Mouse (Mus musculus) forebrain, embryonic 10.5 days (tissue): ENCODE results near the gene Mapk1ip1l. TPM values are rescaled to one million over a fixed set of nuclear protein-coding genes. Genes with fewer than 3 reads are reported as not detected.

ENCODE experiments used
- DNase-seq: peaks from one replicate; pipeline ENCODE4 v3.0.0-alpha.2; 2017; ENCODE audit warnings: low spot score; ENCODE audit errors: extremely low spot score
- H3K27ac ChIP-seq: fragments of 300-500 bp; sonication (generic); 2 replicates; pipeline ENCODE4 v1.5.1; 2016; ENCODE audit warnings: mild to moderate bottlenecking
- H3K27me3 ChIP-seq: fragments of 300-500 bp; sonication (generic); 2 replicates; pipeline ENCODE4 v1.6.1; 2016; ENCODE audit warnings: mild to moderate bottlenecking; ENCODE audit not compliant: poor library complexity, severe bottlenecking
- H3K36me3 ChIP-seq: fragments of 300-500 bp; sonication (generic); replicated peaks from 2 replicates; pipeline ENCODE4 v1.6.1; 2016; ENCODE audit warnings: mild to moderate bottlenecking, moderate library complexity
- H3K4me1 ChIP-seq: fragments of 300-500 bp; sonication (generic); 2 replicates; pipeline ENCODE4 v1.6.1; 2016
- H3K4me3 ChIP-seq: fragments of 300-500 bp; sonication (generic); 2 replicates; pipeline ENCODE4 v1.5.1; 2016; ENCODE audit warnings: mild to moderate bottlenecking, moderate library complexity
- H3K9me3 ChIP-seq: fragments of 300-500 bp; sonication (generic); 2 replicates; pipeline ENCODE4 v1.6.1; 2016; ENCODE audit warnings: mild to moderate bottlenecking, moderate library complexity
- WGBS: fragments of 180-500 bp; shearing (Covaris S2); methylation state at CpG from one replicate; pipeline ENCODE4 v1.1.7; 2016; 5-methylcytosine and 5-hydroxymethylcytosine counted together
- polyA plus RNA-seq: library from polyadenylated mRNA; unstranded; fragments of >200 nt; fragmentation: Nextera tagmentation; extraction: Ambion mirVana; gene quantifications from 2 replicates; pipeline ENCODE4 v1.2.1, GENCODE M21; 2016

Gene Mapk1ip1l
- polyA plus RNA-seq, 1 experiment from 2014 or later: 127 TPM

GRCm38 (mm10) chr14:47285271-47285670, 12.8 kb upstream of the Mapk1ip1l start:
- Histone ChIP-seq H3K36me3 (peaks cover 23% of the 10 kb centered on the region), H3K4me1 (no peaks in the 10 kb centered on the region), H3K27me3 (no peaks in the 10 kb centered on the region), H3K9me3 (no peaks in the 10 kb centered on the region), H3K27ac (no peak overlapping the region), H3K4me3 (no peak overlapping the region)
- WGBS: 91% methylated on average over 2 of the region's 2 CpGs
- no peak for DNase-seq

GRCm38 (mm10) chr14:47286215-47286614, 11.9 kb upstream of the Mapk1ip1l start:
- H3K36me3 ChIP-seq: peaks cover 26% of the 10 kb centered on the region
- 88% methylated on average over 1 of the region's 1 CpGs for WGBS
- DNase-seq: no peak
- H3K27ac ChIP-seq: no peak overlapping the region
- no peak overlapping the region for H3K4me3 ChIP-seq
- no peaks in the 10 kb centered on the region for H3K9me3 ChIP-seq
- no peaks in the 10 kb centered on the region for H3K4me1 ChIP-seq
- no peaks in the 10 kb centered on the region for H3K27me3 ChIP-seq

- Histone ChIP-seq H3K4me1 (no peaks in the 10 kb centered on the region), H3K9me3 (no peaks in the 10 kb centered on the region), H3K4me3 (no peak overlapping the region), H3K36me3 (peaks cover 28% of the 10 kb centered on the region), H3K27me3 (no peaks in the 10 kb centered on the region), H3K27ac (no peak overlapping the region)
- no peak for DNase-seq
- 85% methylated on average over 5 of the region's 5 CpGs for WGBS
Observed at GRCm38 (mm10) chr14:47287021-47287420, 11.0 kb upstream of the Mapk1ip1l start.

- Histone ChIP-seq H3K9me3 (no peaks in the 10 kb centered on the region), H3K27ac (no peak overlapping the region), H3K4me1 (0 out of 2 replicates have a peak, but pooled peaks cover 4% of the 10 kb centered on the region), H3K27me3 (no peaks in the 10 kb centered on the region), H3K36me3 (peaks cover 21% of the 10 kb centered on the region), H3K4me3 (no peak overlapping the region)
- 94% methylated on average over 1 of the region's 1 CpGs for WGBS
- DNase-seq: no peak
Observed at GRCm38 (mm10) chr14:47291772-47292171, 6.3 kb upstream of the Mapk1ip1l start.

GRCm38 (mm10) chr14:47294136-47294535, 3.9 kb upstream of the Mapk1ip1l start:
- DNase-seq: no peak
- Histone ChIP-seq H3K27me3 (no peaks in the 10 kb centered on the region), H3K27ac (no peak overlapping the region), H3K36me3 (peaks cover 20% of the 10 kb centered on the region), H3K4me1 (peaks cover 13% of the 10 kb centered on the region), H3K4me3 (no peak overlapping the region), H3K9me3 (no peaks in the 10 kb centered on the region)
- WGBS: 70% methylated on average over 4 of the region's 4 CpGs

- DNase-seq: no peak
- 74% methylated on average over 2 of the region's 2 CpGs for WGBS
Observed at GRCm38 (mm10) chr14:47296232-47296631, 1.8 kb upstream of the Mapk1ip1l start.

GRCm38 (mm10) chr14:47298408-47298792, 334 bp downstream of the Mapk1ip1l start:
- no peaks in the 10 kb centered on the region for H3K9me3 ChIP-seq
- H3K27me3 ChIP-seq: no peaks in the 10 kb centered on the region
- under 1% methylated on average over 36 of the region's 38 CpGs for WGBS
- peak overlapping the region; percentile 98 for H3K4me3 ChIP-seq
- H3K4me1 ChIP-seq: peaks cover 29% of the 10 kb centered on the region
- H3K36me3 ChIP-seq: peaks cover 36% of the 10 kb centered on the region
- DNase-seq: peak; percentile 74
- peak overlapping the region; percentile 100 for H3K27ac ChIP-seq

More at GRCm38 (mm10) chr14:47296232-47296631, 1.8 kb upstream of the Mapk1ip1l start:
- peaks cover 19% of the 10 kb centered on the region for H3K36me3 ChIP-seq
- H3K4me3 ChIP-seq: no peak overlapping the region
- H3K27me3 ChIP-seq: no peaks in the 10 kb centered on the region
- peaks cover 29% of the 10 kb centered on the region for H3K4me1 ChIP-seq
- no peaks in the 10 kb centered on the region for H3K9me3 ChIP-seq
- H3K27ac ChIP-seq: no peak overlapping the region

GRCm38 (mm10) chr14:47298819-47299261, 774 bp downstream of the Mapk1ip1l start:
- WGBS: under 1% methylated on average over 15 of the region's 15 CpGs
- H3K9me3 ChIP-seq: no peaks in the 10 kb centered on the region
- no peaks in the 10 kb centered on the region for H3K27me3 ChIP-seq
- peak overlapping the region; percentile 98 for H3K4me3 ChIP-seq
- peak overlapping the region; percentile 100 for H3K27ac ChIP-seq
- DNase-seq: no peak
- peaks cover 29% of the 10 kb centered on the region for H3K4me1 ChIP-seq
- H3K36me3 ChIP-seq: peaks cover 41% of the 10 kb centered on the region

GRCm38 (mm10) chr14:47302885-47303680, 5.0 kb downstream of the Mapk1ip1l start:
- peaks cover 16% of the 10 kb centered on the region for H3K4me1 ChIP-seq
- no peak for DNase-seq
- no peaks in the 10 kb centered on the region for H3K27me3 ChIP-seq
- no peak overlapping the region for H3K27ac ChIP-seq
- WGBS: 92% methylated on average over 14 of the region's 14 CpGs
- H3K4me3 ChIP-seq: no peak overlapping the region
- no peaks in the 10 kb centered on the region for H3K9me3 ChIP-seq
- H3K36me3 ChIP-seq: peaks cover 78% of the 10 kb centered on the region

GRCm38 (mm10) chr14:47304814-47305405, 6.8 kb downstream of the Mapk1ip1l start:
- H3K4me1 ChIP-seq: peaks cover 9% of the 10 kb centered on the region
- no peaks in the 10 kb centered on the region for H3K27me3 ChIP-seq
- H3K4me3 ChIP-seq: no peak overlapping the region
- WGBS: 92% methylated on average over 6 of the region's 6 CpGs
- peaks cover 91% of the 10 kb centered on the region for H3K36me3 ChIP-seq
- no peak overlapping the region for H3K27ac ChIP-seq
- no peak for DNase-seq
- H3K9me3 ChIP-seq: no peaks in the 10 kb centered on the region

- no peak for DNase-seq
- H3K27me3 ChIP-seq: no peaks in the 10 kb centered on the region
- H3K36me3 ChIP-seq: peaks cover 91% of the 10 kb centered on the region
- no peak overlapping the region for H3K4me3 ChIP-seq
- H3K4me1 ChIP-seq: no peaks in the 10 kb centered on the region
- 89% methylated on average over 4 of the region's 4 CpGs for WGBS
- no peak overlapping the region for H3K27ac ChIP-seq
- no peaks in the 10 kb centered on the region for H3K9me3 ChIP-seq
Observed at GRCm38 (mm10) chr14:47305933-47306332, 7.9 kb downstream of the Mapk1ip1l start.

- no peaks in the 10 kb centered on the region for H3K27me3 ChIP-seq
- no peak overlapping the region for H3K4me3 ChIP-seq
- 91% methylated on average over 3 of the region's 3 CpGs for WGBS
- H3K27ac ChIP-seq: no peak overlapping the region
- no peaks in the 10 kb centered on the region for H3K9me3 ChIP-seq
- H3K4me1 ChIP-seq: no peaks in the 10 kb centered on the region
- peaks cover 92% of the 10 kb centered on the region for H3K36me3 ChIP-seq
- DNase-seq: no peak
Observed at GRCm38 (mm10) chr14:47307669-47308068, 9.6 kb downstream of the Mapk1ip1l start.

- Histone ChIP-seq H3K4me1 (no peaks in the 10 kb centered on the region), H3K27ac (no peak overlapping the region), H3K9me3 (no peaks in the 10 kb centered on the region), H3K36me3 (peaks cover 92% of the 10 kb centered on the region), H3K27me3 (no peaks in the 10 kb centered on the region), H3K4me3 (no peak overlapping the region)
- DNase-seq: no peak
- WGBS: 96% methylated on average over 1 of the region's 1 CpGs
Observed at GRCm38 (mm10) chr14:47309061-47309460, 11.0 kb downstream of the Mapk1ip1l start.
